27 mouse cellular contexts compared by ENCODE assay signal in the genomic region with DNA sequence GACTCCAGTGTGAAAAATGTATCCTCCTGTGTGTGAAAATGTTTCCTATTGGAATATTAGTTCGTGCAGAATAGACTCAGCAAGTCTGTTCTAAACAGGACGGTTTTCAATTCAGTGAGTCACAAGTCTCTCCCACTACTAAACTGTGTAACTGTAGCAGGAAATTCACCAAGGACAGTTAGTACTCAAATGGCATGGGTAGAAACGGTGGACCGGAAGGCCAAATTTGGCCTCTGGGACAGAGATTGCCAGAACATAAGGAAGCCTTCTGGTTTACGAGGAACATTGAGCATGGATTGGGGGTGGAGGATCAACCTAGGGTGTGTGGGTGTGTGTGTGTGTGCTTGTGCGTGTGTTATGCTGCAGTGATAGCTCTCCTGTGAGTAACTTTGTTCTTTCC. TPM values are rescaled to one million over a fixed set of nuclear protein-coding genes. Genes with fewer than 3 reads are reported as not detected.
DNase-seq lines count a peak whose midpoint lies in the region; ATAC-seq and TF ChIP-seq lines count a peak whose summit lies in the region.
"Had no signal": no experiment of that assay in that cellular context is flagged by ENCODE, and none has a peak within 500 bp of the region (broad histone marks: within the 10 kb centered on the region; RNA-seq: fewer than 3 reads in every experiment).

No protein-coding gene starts in this region.

- no peak overlapping the region for H3K27ac ChIP-seq in left cerebral cortex, adult 2 months
- H3K27ac ChIP-seq: forebrain, embryonic 13.5 days; heart, embryonic 13.5 days; hindbrain, embryonic 14.5 days; limb, embryonic 10.5 days; limb, embryonic 15.5 days; liver, embryonic 13.5 days; macrophage had no signal

- no peak overlapping the region for H3K4me3 ChIP-seq in left cerebral cortex, adult 2 months
- H3K4me3 ChIP-seq: forebrain, embryonic 13.5 days; heart, embryonic 13.5 days; limb, embryonic 10.5 days; limb, embryonic 15.5 days; liver, embryonic 13.5 days had no signal

- DNase-seq in frontal cortex, postnatal 10 days (ENCODE audit: low spot score in 2 of 2) = no peak
- peak; percentile 13 to 31 for DNase-seq in left cerebral cortex, adult 18-20 months (ENCODE audit: low spot score in 2 of 2)
- DNase-seq in left cerebral cortex, adult 2 months (ENCODE audit: extremely low spot score in 1 of 2, low spot score in 2 of 2) = no peak
- peak; percentile 53 for DNase-seq in 416B (ENCODE audit: low read depth)
- DNase-seq in adrenal gland, postnatal 14 days = peak; percentile 28
- no peak for DNase-seq in thymus, postnatal 36 days
- DNase-seq: cerebellum, adult 11 months; cerebellum, adult 9-10 months; cerebellum, postnatal 36 days; gastrocnemius, postnatal 25 days; heart, adult 18-20 months; heart, postnatal 10 days; kidney, adult 11 months; kidney, postnatal 14 days; liver, embryonic 13.5 days; lung, adult 18-20 months; midbrain, embryonic 14.5 days had no signal

- ATAC-seq in frontal cortex, adult (ENCODE audit: low TSS enrichment) = peak; percentile 82
- ATAC-seq: CD4-positive, CD25-positive, alpha-beta regulatory T cell, adult 4 months; forebrain, embryonic 13.5 days; inflammation-experienced regulatory T-cells, adult 6 months; lung, postnatal 0 days had no signal

- no peak for TF ChIP-seq CTCF in left cerebral cortex, adult 2 months (IDR thresholded peaks at IDR 0.05)

- intact Hi-C loops in left cerebral cortex, adult 2 months (cut with DNase I) = loop anchor here (5.0 kb wide), 1 partner anchor 240 kb away; no protein-coding TSS in a partner anchor

RNA-seq across cellular contexts. Expression of a gene that starts 41.2 kb away (rescaled TPM):
- 100 to 1,000 TPM; 189 to 200 TPM for total RNA-seq in left cerebral cortex, adult 18-20 months (2021)
- total RNA-seq in left cerebral cortex, adult 2 months (2021) = 100 to 1,000 TPM; 188 to 193 TPM
- total RNA-seq in adrenal gland, postnatal 14 days (2021) = 434 and 450 TPM in 2 replicates

Comparison
In these comparisons a context has a peak if more than half of its experiments do, and no peak if none do; other contexts are left out.
1. DNase-seq: peak in left cerebral cortex, adult 18-20 months (2 of 2), 416B (single experiment) and adrenal gland, postnatal 14 days (single experiment); none in frontal cortex, postnatal 10 days (0 of 2), left cerebral cortex, adult 2 months (0 of 2) and thymus, postnatal 36 days (0 of 2).